Mouse (Mus musculus): ENCODE data around the gene Kcnk5.

DNA sequence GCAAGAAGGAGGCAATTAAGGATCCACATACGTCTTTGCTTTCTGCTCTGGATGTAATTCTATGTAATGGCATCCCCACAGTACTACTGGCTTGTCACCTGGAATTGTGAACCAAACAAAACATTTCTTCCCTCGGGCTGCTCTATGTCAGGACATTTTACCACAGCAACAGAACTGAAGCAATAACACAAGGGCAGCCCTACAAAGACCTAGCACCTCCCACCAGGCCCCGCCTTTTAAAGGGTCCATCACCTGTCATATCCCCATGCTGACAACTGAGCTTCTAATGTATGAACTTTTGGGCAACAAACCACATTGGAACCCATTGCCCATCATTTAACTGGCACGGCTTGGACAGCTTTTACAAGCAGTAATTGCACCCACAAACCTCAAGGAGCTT is 21.7 kb upstream of the Kcnk5 start:
- TF ChIP-seq TAL1 (IDR thresholded peaks at IDR 0.05; ENCODE audit: low read length) (no peak), GATA1 (IDR thresholded peaks at IDR 0.05; ENCODE audit: low read length) (no peak)

All from erythroblast, embryonic 14.5 days (primary cell).